Comparison of ENCODE assay signal across 22 mouse cellular contexts in genomic region chr5:74097116-74097853, GRCm38 (mm10). TPM values are rescaled to one million over a fixed set of nuclear protein-coding genes. Genes with fewer than 3 reads are reported as not detected.
DNase-seq lines count a peak whose midpoint lies in the region; ATAC-seq lines count a peak whose summit lies in the region.
"Had no signal": no experiment of that assay in that cellular context is flagged by ENCODE, and none has a peak within 500 bp of the region (broad histone marks: within the 10 kb centered on the region; RNA-seq: fewer than 3 reads in every experiment).

No protein-coding gene starts in this region.

- H3K36me3 ChIP-seq in heart, embryonic 12.5 days, result peaks cover 48% of the 10 kb centered on the region
- H3K36me3 ChIP-seq in lung, embryonic 15.5 days, result peaks cover 17% of the 10 kb centered on the region; the same call in 1 of the 2 replicates

- no peak overlapping the region for H3K4me2 ChIP-seq in heart, embryonic 12.5 days
- peak overlapping the region; percentile 15; the same call in 1 of the 2 replicates for H3K4me2 ChIP-seq in lung, embryonic 15.5 days
- H3K4me2 ChIP-seq: embryonic facial prominence, embryonic 13.5 days; forebrain, embryonic 13.5 days; heart, embryonic 11.5 days; hindbrain, embryonic 12.5 days had no signal

- H3K4me3 ChIP-seq in heart, embryonic 12.5 days, result no peak overlapping the region
- no peak overlapping the region for H3K4me3 ChIP-seq in lung, embryonic 15.5 days
- H3K4me3 ChIP-seq: embryonic facial prominence, embryonic 13.5 days; forebrain, embryonic 13.5 days; hindbrain, embryonic 12.5 days had no signal

- ATAC-seq in heart, embryonic 12.5 days (ENCODE audit: insufficient number of reproducible peaks, low FRiP score), result no peak
- ATAC-seq in lung, embryonic 15.5 days (ENCODE audit: borderline replicate concordance, extremely low read depth, low FRiP score, low TSS enrichment), result 0 out of 2 replicates have a peak, but pooled peaks have one; percentile 21
- ATAC-seq: activated CD4-positive, CD25-positive, alpha-beta regulatory T cell, adult 4 months; forebrain, embryonic 13.5 days; forebrain, postnatal 0 days; hindbrain, postnatal 0 days had no signal

- no peak overlapping the region for H3K9ac ChIP-seq in heart, embryonic 12.5 days
- H3K9ac ChIP-seq in lung, embryonic 15.5 days, result no peak overlapping the region
- H3K9ac ChIP-seq: embryonic facial prominence, embryonic 13.5 days; forebrain, embryonic 13.5 days; forebrain, postnatal 0 days; hindbrain, embryonic 12.5 days had no signal

- H3K27me3 ChIP-seq in heart, embryonic 12.5 days (replicated peaks), result no peaks in the 10 kb centered on the region
- H3K27me3 ChIP-seq in lung, embryonic 15.5 days, result no peaks in the 10 kb centered on the region
- H3K27me3 ChIP-seq: embryonic facial prominence, embryonic 13.5 days; forebrain, embryonic 13.5 days; hindbrain, embryonic 12.5 days had no signal

- peak overlapping the region; percentile 46; the same call in 1 of the 2 replicates for H3K27ac ChIP-seq in heart, embryonic 12.5 days (ENCODE audit: poor library complexity, severe bottlenecking)
- peak overlapping the region; percentile 59 for H3K27ac ChIP-seq in lung, embryonic 15.5 days
- H3K27ac ChIP-seq: embryonic facial prominence, embryonic 13.5 days; forebrain, embryonic 13.5 days; hindbrain, embryonic 12.5 days; hindbrain, postnatal 0 days had no signal

- intact Hi-C loops in left cerebral cortex, postnatal 14 days (cut with DNase I), result loop anchor here (10.0 kb wide), 1 partner anchor 178 kb away; no protein-coding TSS in a partner anchor

- H3K4me1 ChIP-seq in heart, embryonic 12.5 days (replicated peaks), result peaks cover 16% of the 10 kb centered on the region
- peaks cover 51% of the 10 kb centered on the region for H3K4me1 ChIP-seq in lung, embryonic 15.5 days

- no peaks in the 10 kb centered on the region for H3K9me3 ChIP-seq in heart, embryonic 12.5 days (replicated peaks)
- no peaks in the 10 kb centered on the region for H3K9me3 ChIP-seq in lung, embryonic 15.5 days
- H3K9me3 ChIP-seq: embryonic facial prominence, embryonic 13.5 days; forebrain, embryonic 13.5 days; G1E; hindbrain, embryonic 12.5 days had no signal

- WGBS in heart, embryonic 12.5 days, result 89% methylated on average over 11 of the region's 11 CpGs
- WGBS in lung, embryonic 15.5 days, result 56% methylated on average over 11 of the region's 11 CpGs

- no peak for DNase-seq in heart, adult 18-20 months
- no peak for DNase-seq in lung, postnatal 25 days (ENCODE audit: low spot score)
- DNase-seq in 3T3-L1 (ENCODE audit: low read depth, low spot score) (peak; percentile 72), NIH3T3 (ENCODE audit: low read depth) (peak; percentile 36)
- no peak for DNase-seq in left cerebral cortex, postnatal 14 days (ENCODE audit: low spot score in 2 of 2)
- no peak for DNase-seq in thymus, postnatal 4 days
- DNase-seq: adrenal gland, postnatal 25 days; cerebellum, adult 18-20 months; cerebellum, adult 9-11 months; cerebellum, postnatal 36 days; forebrain, postnatal 0 days; gastrocnemius, postnatal 25 days; heart, postnatal 4 days had no signal

RNA-seq across cellular contexts. Expression of gene Usp46, which starts 29.1 kb away (rescaled TPM):
- 41.4 and 44.7 TPM in 2 replicates for polyA plus RNA-seq in heart, embryonic 12.5 days (2016; fragmentation: Nextera tagmentation; extraction: Ambion mirVana)
- total RNA-seq in heart, adult 18-20 months (2021), result 10 to 100 TPM; 34.8 to 38.2 TPM
- polyA plus RNA-seq in lung, embryonic 15.5 days (2015; fragmentation: Nextera tagmentation; extraction: Ambion mirVana), result 44.5 and 46.4 TPM in 2 replicates
- 100 to 1,000 TPM; 155 TPM for total RNA-seq in left cerebral cortex, postnatal 14 days (2021)

Comparison
In these comparisons a context has a peak if more than half of its experiments do, and no peak if none do; other contexts are left out.
1. DNase-seq: peak in 3T3-L1 (single experiment) and NIH3T3 (single experiment); none in heart, adult 18-20 months (0 of 2), lung, postnatal 25 days (single experiment), left cerebral cortex, postnatal 14 days (0 of 2) and thymus, postnatal 4 days (single experiment).